Mouse (Mus musculus) heart, embryonic 12.5 days (tissue): ENCODE data around the gene Pcsk5. TPM values are rescaled to one million over a fixed set of nuclear protein-coding genes. Genes with fewer than 3 reads are reported as not detected.

Experiments
- ATAC-seq: fragments of 200-750 bp; cut with Nextera tagmentation; 2 replicates; pipeline ENCODE4 v1.8.0; 2017; ENCODE audit warnings: moderate TSS enrichment, moderate library complexity; ENCODE audit not compliant: insufficient number of reproducible peaks, low FRiP score
- H3K27ac ChIP-seq: fragments of 300-500 bp; sonication (generic); 2 replicates; pipeline ENCODE4 v1.5.1; 2016; ENCODE audit warnings: mild to moderate bottlenecking, moderate library complexity; ENCODE audit not compliant: poor library complexity, severe bottlenecking
- H3K27me3 ChIP-seq: fragments of 300-500 bp; sonication (generic); replicated peaks from 2 replicates; pipeline ENCODE4 v1.6.1; 2016; ENCODE audit warnings: mild to moderate bottlenecking, moderate library complexity
- H3K36me3 ChIP-seq: fragments of 300-500 bp; sonication (generic); 2 replicates; pipeline ENCODE4 v1.6.1; 2016; ENCODE audit warnings: mild to moderate bottlenecking, moderate library complexity
- H3K4me1 ChIP-seq: fragments of 300-500 bp; sonication (generic); replicated peaks from 2 replicates; pipeline ENCODE4 v1.6.1; 2016; ENCODE audit warnings: mild to moderate bottlenecking
- H3K4me2 ChIP-seq: fragments of 300-500 bp; sonication (generic); 2 replicates; pipeline ENCODE4 v1.6.1; 2016; ENCODE audit warnings: mild to moderate bottlenecking, moderate library complexity
- H3K4me3 ChIP-seq: fragments of 300-500 bp; sonication (generic); 2 replicates; pipeline ENCODE4 v1.5.1; 2016; ENCODE audit warnings: mild to moderate bottlenecking
- H3K9ac ChIP-seq: fragments of 300-500 bp; sonication (generic); 2 replicates; pipeline ENCODE4 v1.6.1; 2016; ENCODE audit warnings: mild to moderate bottlenecking, moderate library complexity
- H3K9me3 ChIP-seq: fragments of 300-500 bp; sonication (generic); replicated peaks from 2 replicates; pipeline ENCODE4 v1.6.1; 2016; ENCODE audit warnings: mild to moderate bottlenecking, moderate library complexity
- WGBS: fragments of 180-500 bp; shearing (Covaris S2); methylation state at CpG from one replicate; pipeline ENCODE4 v1.1.7; 2016; 5-methylcytosine and 5-hydroxymethylcytosine counted together
- polyA plus RNA-seq: library from polyadenylated mRNA; unstranded; fragments of >200 nt; fragmentation: Nextera tagmentation; extraction: Ambion mirVana; gene quantifications from 2 replicates; pipeline ENCODE4 v1.2.1, GENCODE M21; 2016

Pcsk5 gene
- polyA plus RNA-seq, result 24.6 and 25.4 TPM in 2 replicates

- peaks cover 25% of the 10 kb centered on the region for H3K4me1 ChIP-seq
- 0% methylated on average over 36 of the region's 36 CpGs for WGBS
- peak within 1 kb of the TSS; percentile 97 for H3K4me2 ChIP-seq
- H3K27ac ChIP-seq, result peak within 1 kb of the TSS; percentile 87
- H3K27me3 ChIP-seq, result no peaks in the 10 kb centered on the region
- peak; percentile 90 for ATAC-seq
- peak within 1 kb of the TSS; percentile 84 for H3K9ac ChIP-seq
- H3K9me3 ChIP-seq, result no peaks in the 10 kb centered on the region
- H3K4me3 ChIP-seq, result peak within 1 kb of the TSS; percentile 80
- H3K36me3 ChIP-seq, result no peaks in the 10 kb centered on the region
Measured at GRCm38 (mm10) chr19:17837471-17837859, at the start of gene Pcsk5. Gene Pcsk5 (minus strand): TSS chr19:17837632.

GRCm38 (mm10) chr19:17875804-17876203, 38.4 kb upstream of the Pcsk5 start:
- 81% methylated on average over 7 of the region's 7 CpGs for WGBS
- ATAC-seq, result no peak

GRCm38 (mm10) chr19:17874388-17874787, 37.0 kb upstream of the Pcsk5 start:
- H3K4me3 ChIP-seq, result no peak overlapping the region
- H3K27me3 ChIP-seq, result no peaks in the 10 kb centered on the region
- no peak overlapping the region for H3K27ac ChIP-seq
- H3K4me2 ChIP-seq, result no peak overlapping the region
- no peak overlapping the region for H3K9ac ChIP-seq
- 63% methylated on average over 2 of the region's 2 CpGs for WGBS
- 0 out of 2 replicates have a peak, but pooled peaks cover 4% of the 10 kb centered on the region for H3K4me1 ChIP-seq
- no peaks in the 10 kb centered on the region for H3K9me3 ChIP-seq
- no peaks in the 10 kb centered on the region for H3K36me3 ChIP-seq
- ATAC-seq, result no peak

More at GRCm38 (mm10) chr19:17875804-17876203, 38.4 kb upstream of the Pcsk5 start:
- no peak overlapping the region for H3K9ac ChIP-seq
- H3K27me3 ChIP-seq, result no peaks in the 10 kb centered on the region
- no peaks in the 10 kb centered on the region for H3K9me3 ChIP-seq
- H3K27ac ChIP-seq, result no peak overlapping the region
- no peak overlapping the region for H3K4me3 ChIP-seq
- no peak overlapping the region for H3K4me2 ChIP-seq
- 0 out of 2 replicates have a peak, but pooled peaks cover 4% of the 10 kb centered on the region for H3K4me1 ChIP-seq
- no peaks in the 10 kb centered on the region for H3K36me3 ChIP-seq

- ATAC-seq, result no peak
- Histone ChIP-seq H3K27ac (no peak overlapping the region), H3K4me3 (no peak overlapping the region), H3K9ac (no peak overlapping the region), H3K9me3 (no peaks in the 10 kb centered on the region), H3K4me2 (no peak overlapping the region), H3K4me1 (0 out of 2 replicates have a peak, but pooled peaks cover 4% of the 10 kb centered on the region), H3K36me3 (no peaks in the 10 kb centered on the region), H3K27me3 (no peaks in the 10 kb centered on the region)
- 45% methylated on average over 2 of the region's 2 CpGs for WGBS
Measured at GRCm38 (mm10) chr19:17873755-17874154, 36.3 kb upstream of the Pcsk5 start.

- no peak overlapping the region for H3K4me3 ChIP-seq
- 71% methylated on average over 3 of the region's 3 CpGs for WGBS
- H3K27me3 ChIP-seq, result no peaks in the 10 kb centered on the region
Measured at GRCm38 (mm10) chr19:17866317-17866891, 29.0 kb upstream of the Pcsk5 start.

GRCm38 (mm10) chr19:17860351-17861014, 23.1 kb upstream of the Pcsk5 start:
- ATAC-seq, result no peak
- no peaks in the 10 kb centered on the region for H3K36me3 ChIP-seq
- H3K4me2 ChIP-seq, result no peak overlapping the region
- no peak overlapping the region for H3K27ac ChIP-seq
- no peaks in the 10 kb centered on the region for H3K9me3 ChIP-seq
- peaks cover 4% of the 10 kb centered on the region; the same call in 1 of the 2 replicates for H3K4me1 ChIP-seq
- no peak overlapping the region for H3K4me3 ChIP-seq
- H3K27me3 ChIP-seq, result no peaks in the 10 kb centered on the region
- 67% methylated on average over 4 of the region's 4 CpGs for WGBS
- no peak overlapping the region for H3K9ac ChIP-seq

More at GRCm38 (mm10) chr19:17866317-17866891, 29.0 kb upstream of the Pcsk5 start:
- Histone ChIP-seq H3K9me3 (no peaks in the 10 kb centered on the region), H3K36me3 (no peaks in the 10 kb centered on the region), H3K9ac (no peak overlapping the region), H3K27ac (no peak overlapping the region), H3K4me2 (no peak overlapping the region), H3K4me1 (peaks cover 4% of the 10 kb centered on the region; the same call in 1 of the 2 replicates)
- no peak for ATAC-seq

- WGBS, result 66% methylated on average over 3 of the region's 3 CpGs
- Histone ChIP-seq H3K4me2 (no peak overlapping the region), H3K27ac (no peak overlapping the region), H3K9me3 (no peaks in the 10 kb centered on the region), H3K36me3 (no peaks in the 10 kb centered on the region), H3K4me1 (no peaks in the 10 kb centered on the region), H3K27me3 (no peaks in the 10 kb centered on the region), H3K4me3 (no peak overlapping the region), H3K9ac (no peak overlapping the region)
- no peak for ATAC-seq
Measured at GRCm38 (mm10) chr19:17856741-17857140, 19.3 kb upstream of the Pcsk5 start.

- H3K27me3 ChIP-seq, result no peaks in the 10 kb centered on the region
- no peaks in the 10 kb centered on the region for H3K9me3 ChIP-seq
- no peak overlapping the region for H3K9ac ChIP-seq
- H3K4me2 ChIP-seq, result no peak overlapping the region
- ATAC-seq, result no peak
- 72% methylated on average over 2 of the region's 2 CpGs for WGBS
- 0 out of 2 replicates have a peak, but pooled peaks cover 11% of the 10 kb centered on the region for H3K4me1 ChIP-seq
- no peak overlapping the region for H3K27ac ChIP-seq
- no peak overlapping the region for H3K4me3 ChIP-seq
- H3K36me3 ChIP-seq, result no peaks in the 10 kb centered on the region
Measured at GRCm38 (mm10) chr19:17848417-17848816, 11.0 kb upstream of the Pcsk5 start.

- no peaks in the 10 kb centered on the region for H3K9me3 ChIP-seq
- H3K4me1 ChIP-seq, result 0 out of 2 replicates have a peak, but pooled peaks cover 11% of the 10 kb centered on the region
- H3K36me3 ChIP-seq, result no peaks in the 10 kb centered on the region
- no peak overlapping the region for H3K4me2 ChIP-seq
- 58% methylated on average over 5 of the region's 5 CpGs for WGBS
- H3K27me3 ChIP-seq, result no peaks in the 10 kb centered on the region
- no peak overlapping the region for H3K4me3 ChIP-seq
- no peak overlapping the region for H3K27ac ChIP-seq
- no peak for ATAC-seq
- no peak overlapping the region for H3K9ac ChIP-seq
Measured at GRCm38 (mm10) chr19:17845967-17846366, 8.5 kb upstream of the Pcsk5 start.

- 79% methylated on average over 2 of the region's 2 CpGs for WGBS
- Histone ChIP-seq H3K36me3 (no peaks in the 10 kb centered on the region), H3K27me3 (no peaks in the 10 kb centered on the region), H3K4me1 (peaks cover 25% of the 10 kb centered on the region), H3K4me2 (no peak overlapping the region), H3K4me3 (no peak overlapping the region), H3K9ac (no peak overlapping the region), H3K9me3 (no peaks in the 10 kb centered on the region), H3K27ac (no peak overlapping the region)
- no peak for ATAC-seq
Measured at GRCm38 (mm10) chr19:17841586-17841985, 4.2 kb upstream of the Pcsk5 start.

GRCm38 (mm10) chr19:17839856-17840255, 2.4 kb upstream of the Pcsk5 start:
- Histone ChIP-seq H3K36me3 (no peaks in the 10 kb centered on the region), H3K9me3 (no peaks in the 10 kb centered on the region), H3K27ac (no peak overlapping the region), H3K4me3 (no peak overlapping the region), H3K4me1 (peaks cover 23% of the 10 kb centered on the region), H3K4me2 (no peak overlapping the region), H3K27me3 (no peaks in the 10 kb centered on the region), H3K9ac (no peak overlapping the region)
- WGBS, result 8% methylated on average over 1 of the region's 1 CpGs
- ATAC-seq, result no peak
